Mouse (Mus musculus): ENCODE measurements around the gene Rcan3.

- TF ChIP-seq POLR2A (IDR thresholded peaks at IDR 0.05; ENCODE audit: low read depth, low read length): no peak
- TF ChIP-seq CTCF (IDR thresholded peaks at IDR 0.05; ENCODE audit: extremely low read depth, insufficient read depth, insufficient read length, insufficient replicate concordance): no peak
Measured at GRCm38 (mm10) chr4:135401881-135402280, 31.8 kb downstream of the Rcan3 start.

All from spleen, adult 2 months (tissue).